Mouse (Mus musculus) embryonic facial prominence, embryonic 11.5 days (tissue): ENCODE measurements around the gene Zfp329. TPM values are rescaled to one million over a fixed set of nuclear protein-coding genes. Genes with fewer than 3 reads are reported as not detected.

ENCODE experiments used
- ATAC-seq: fragments of 200-750 bp; cut with Nextera tagmentation; replicated peaks from 2 replicates; pipeline ENCODE4 v1.8.0; 2017; ENCODE audit warnings: low read depth; ENCODE audit not compliant: insufficient number of reproducible peaks, low FRiP score, low TSS enrichment
- DNase-seq: peaks from one replicate; pipeline ENCODE4 v3.0.0-alpha.2; 2015; ENCODE audit warnings: low spot score
- H3K27ac ChIP-seq: fragments of 300-500 bp; sonication (generic); replicated peaks from 2 replicates; pipeline ENCODE4 v1.5.1; 2014; ENCODE audit warnings: mild to moderate bottlenecking, low read depth, low read length, control low read depth
- H3K27me3 ChIP-seq: fragments of 300-500 bp; sonication (generic); 2 replicates; pipeline ENCODE4 v1.6.1; 2014; ENCODE audit warnings: mild to moderate bottlenecking, low read length, moderate library complexity, mixed read lengths; ENCODE audit not compliant: control insufficient read depth, insufficient read depth
- H3K36me3 ChIP-seq: fragments of 300-500 bp; sonication (generic); replicated peaks from 2 replicates; pipeline ENCODE4 v1.6.1; 2014; ENCODE audit warnings: low read depth, mild to moderate bottlenecking, low read length, moderate library complexity, mixed read lengths; ENCODE audit not compliant: control insufficient read depth, insufficient read depth
- H3K4me1 ChIP-seq: fragments of 300-500 bp; sonication (generic); 2 replicates; pipeline ENCODE4 v1.6.1; 2014; ENCODE audit warnings: low read length, mixed read lengths; ENCODE audit not compliant: control insufficient read depth, insufficient read depth
- H3K4me2 ChIP-seq: fragments of 300-500 bp; sonication (generic); 2 replicates; pipeline ENCODE4 v1.6.1; 2014; ENCODE audit warnings: low read depth, mild to moderate bottlenecking, control low read depth, low read length, moderate library complexity
- H3K4me3 ChIP-seq: fragments of 300-500 bp; sonication (generic); 2 replicates; pipeline ENCODE4 v1.5.1; 2014; ENCODE audit warnings: low read depth, low read length, control low read depth
- H3K9ac ChIP-seq: fragments of 300-500 bp; sonication (generic); replicated peaks from 2 replicates; pipeline ENCODE4 v1.6.1; 2014; ENCODE audit warnings: mild to moderate bottlenecking, control low read depth, low read length
- H3K9me3 ChIP-seq: fragments of 300-500 bp; sonication (generic); replicated peaks from 2 replicates; pipeline ENCODE4 v1.6.1; 2016; ENCODE audit warnings: mild to moderate bottlenecking, low read length, inconsistent platforms, mixed read lengths; ENCODE audit not compliant: control insufficient read depth
- WGBS: fragments of 180-500 bp; shearing (Covaris S2); extraction: QIAGEN DNeasy Blood & Tissue Kit; methylation state at CpG from one replicate; pipeline ENCODE4 v1.1.7; 2014; 5-methylcytosine and 5-hydroxymethylcytosine counted together
- polyA plus RNA-seq: library from polyadenylated mRNA; unstranded; fragments of >200 nt; fragmentation: Nextera tagmentation; extraction: Ambion mirVana; gene quantifications from 2 replicates; pipeline ENCODE4 v1.2.1, GENCODE M21; 2014

The Zfp329 gene
- polyA plus RNA-seq = 15.9 and 18.6 TPM in 2 replicates

DNA sequence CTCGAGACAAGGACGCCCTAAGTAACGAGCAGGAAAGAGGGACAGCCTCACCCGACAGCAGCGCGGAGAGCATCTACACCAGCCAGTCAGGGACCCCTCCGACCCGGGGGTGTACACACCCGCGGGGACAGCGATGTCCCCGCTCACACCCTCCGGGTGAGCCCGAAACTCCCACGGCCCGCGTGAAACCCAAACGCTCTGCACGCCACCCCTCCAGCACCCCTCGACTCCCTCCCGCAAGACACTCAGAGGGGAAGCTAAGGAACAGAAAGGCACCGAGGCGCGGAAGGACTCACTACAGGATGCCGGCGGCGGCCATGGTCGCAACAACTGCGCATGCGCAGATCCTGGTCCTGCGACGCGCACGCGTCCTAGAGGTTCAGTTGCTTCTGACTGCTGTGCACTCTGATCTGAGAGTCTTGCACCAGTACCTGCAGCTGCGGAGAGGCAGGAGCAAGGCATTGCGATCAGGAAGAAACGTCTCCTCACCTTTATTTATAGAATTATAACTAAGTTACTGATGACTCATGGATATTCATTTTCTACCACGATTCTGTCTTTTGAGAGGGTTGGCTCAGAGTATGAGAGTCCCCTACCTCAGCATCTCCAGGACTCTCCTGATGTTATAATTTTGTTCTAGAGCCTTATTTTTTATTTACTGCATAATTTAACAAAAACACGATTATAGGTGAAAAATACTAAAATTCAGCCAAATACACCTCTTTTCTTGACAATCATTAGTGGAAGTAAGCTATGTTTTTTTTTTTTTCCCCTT, at the start of gene Zfp329:
TSS of gene Zfp329 (minus strand) at position 338 of the 775 bp plus-strand sequence.
- Histone ChIP-seq H3K9me3 (no peaks in the 10 kb centered on the region), H3K27me3 (no peaks in the 10 kb centered on the region), H3K9ac (peak within 1 kb of the TSS; percentile 96), H3K4me2 (peak within 1 kb of the TSS; percentile 56), H3K36me3 (no peaks in the 10 kb centered on the region; the same call in 1 of the 2 replicates), H3K4me1 (no peaks in the 10 kb centered on the region), H3K27ac (peak within 1 kb of the TSS; percentile 62), H3K4me3 (peak within 1 kb of the TSS; percentile 86)
- DNase-seq (peak; percentile 95), ATAC-seq (peak; percentile 96)
- WGBS = under 1% methylated on average over 39 of the region's 40 CpGs

- ATAC-seq (no peak), DNase-seq (no peak)
- H3K27ac ChIP-seq = no peak overlapping the region
- no peak overlapping the region for H3K4me3 ChIP-seq
- no peaks in the 10 kb centered on the region for H3K4me1 ChIP-seq
- no peak overlapping the region for H3K4me2 ChIP-seq
- peaks cover 15% of the 10 kb centered on the region for H3K36me3 ChIP-seq
- no peaks in the 10 kb centered on the region for H3K27me3 ChIP-seq
- H3K9ac ChIP-seq = no peak overlapping the region
- WGBS = 91% methylated on average over 4 of the region's 4 CpGs
- no peaks in the 10 kb centered on the region; the same call in none of the 2 replicates for H3K9me3 ChIP-seq
These were observed 17.1 kb upstream of the Zfp329 start for GRCm38 (mm10) chr7:12835779-12836178.

DNA sequence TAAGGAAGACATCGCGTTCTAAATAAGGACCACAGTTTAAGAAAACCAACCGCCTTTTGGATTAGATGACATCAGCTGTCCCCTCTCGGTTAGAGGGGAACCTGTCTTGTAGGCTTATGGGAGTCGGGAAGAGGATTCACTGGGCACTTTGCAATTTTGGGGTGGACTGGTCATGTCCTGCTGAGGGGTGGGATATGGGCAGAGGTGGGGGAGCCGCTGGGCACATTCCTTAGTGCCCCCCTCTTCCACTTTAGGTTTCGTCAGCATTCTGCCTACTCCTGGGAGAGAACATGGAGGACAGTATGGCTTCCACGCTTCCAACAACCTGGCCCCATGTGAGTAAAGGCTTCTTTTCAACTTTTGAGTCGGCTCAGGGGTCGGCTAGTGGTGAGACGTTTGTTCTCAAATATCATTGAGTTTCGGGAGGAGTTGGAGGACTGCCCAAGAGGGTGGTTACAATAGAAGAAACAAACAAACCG, 16.6 kb upstream of the Zfp329 start:
- Histone ChIP-seq H3K27ac (no peak overlapping the region), H3K36me3 (peaks cover 13% of the 10 kb centered on the region), H3K9me3 (no peaks in the 10 kb centered on the region; the same call in none of the 2 replicates), H3K4me1 (no peaks in the 10 kb centered on the region), H3K9ac (peak overlapping the region; percentile 64), H3K27me3 (no peaks in the 10 kb centered on the region), H3K4me3 (peak overlapping the region; percentile 46), H3K4me2 (peak overlapping the region; percentile 22)
- ATAC-seq (peak; percentile 65), DNase-seq (peak; percentile 18)
- 42% methylated on average over 13 of the region's 13 CpGs for WGBS

GRCm38 (mm10) chr7:12834162-12835120, 15.8 kb upstream of the Zfp329 start, which contains the start of gene Zfp110:
Gene Zfp110 (plus strand): TSS chr7:12834761.
- H3K9me3 ChIP-seq = no peaks in the 10 kb centered on the region; the same call in 1 of the 2 replicates

GRCm38 (mm10) chr7:12815566-12815965, 3.1 kb downstream of the Zfp329 start:
- DNase-seq = no peak
- 98% methylated on average over 8 of the region's 8 CpGs for WGBS
- ATAC-seq = no peak
- Histone ChIP-seq H3K4me2 (no peak overlapping the region), H3K27me3 (no peaks in the 10 kb centered on the region), H3K9me3 (peaks cover 6% of the 10 kb centered on the region), H3K4me3 (no peak overlapping the region), H3K4me1 (no peaks in the 10 kb centered on the region), H3K9ac (no peak overlapping the region), H3K27ac (no peak overlapping the region), H3K36me3 (peaks cover 7% of the 10 kb centered on the region)

More at GRCm38 (mm10) chr7:12834162-12835120, 15.8 kb upstream of the Zfp329 start, which contains the start of gene Zfp110:
- peak within 1 kb of the TSS; percentile 64 for H3K9ac ChIP-seq
- peak within 1 kb of the TSS; percentile 46 for H3K4me3 ChIP-seq
- ATAC-seq = peak; percentile 96
- 0 out of 2 replicates have a peak within 1 kb of the TSS, but pooled peaks have one; percentile 13 for H3K27ac ChIP-seq
- peak; percentile 92 for DNase-seq
- no peaks in the 10 kb centered on the region for H3K27me3 ChIP-seq
- H3K4me2 ChIP-seq = peak within 1 kb of the TSS; percentile 22
- no peaks in the 10 kb centered on the region for H3K4me1 ChIP-seq
- 4% methylated on average over 47 of the region's 47 CpGs for WGBS
- peaks cover 8% of the 10 kb centered on the region for H3K36me3 ChIP-seq

- ATAC-seq (peak; percentile 84; the same call in 1 of the 2 replicates), DNase-seq (no peak)
- Histone ChIP-seq H3K4me2 (peak overlapping the region; percentile 73), H3K4me1 (no peaks in the 10 kb centered on the region), H3K9ac (peak overlapping the region; percentile 81), H3K27me3 (no peaks in the 10 kb centered on the region), H3K9me3 (no peaks in the 10 kb centered on the region), H3K4me3 (peak overlapping the region; percentile 48), H3K27ac (0 out of 2 replicates have a peak overlapping the region, but pooled peaks have one; percentile 53), H3K36me3 (peaks cover 5% of the 10 kb centered on the region; the same call in 1 of the 2 replicates)
- under 1% methylated on average over 16 of the region's 16 CpGs for WGBS
These were observed 15.0 kb downstream of the Zfp329 start for GRCm38 (mm10) chr7:12803727-12804071.

- DNase-seq (peak; percentile 89), ATAC-seq (peak; percentile 94)
- 0 out of 2 replicates have a peak, but pooled peaks cover 3% of the 10 kb centered on the region for H3K36me3 ChIP-seq
- peak within 1 kb of the TSS; percentile 81 for H3K9ac ChIP-seq
- H3K4me2 ChIP-seq = peak within 1 kb of the TSS; percentile 73
- peak within 1 kb of the TSS; percentile 59 for H3K27ac ChIP-seq
- no peaks in the 10 kb centered on the region for H3K27me3 ChIP-seq
- H3K4me1 ChIP-seq = no peaks in the 10 kb centered on the region
- no peaks in the 10 kb centered on the region for H3K9me3 ChIP-seq
- 5% methylated on average over 29 of the region's 31 CpGs for WGBS
- H3K4me3 ChIP-seq = peak within 1 kb of the TSS; percentile 48
These were observed 15.6 kb downstream of the Zfp329 start, which contains the start of gene Zscan18 for GRCm38 (mm10) chr7:12802866-12803726. Gene Zscan18 (minus strand): TSS chr7:12803635.
